Mouse (Mus musculus) embryonic stem cell, embryonic (primary cell): Measurements from ENCODE around the gene Snx13.

ENCODE experiments used
- CTCF ChIA-PET, 4 experiments: fragments of 300-600 bp in 2 of 4; fragments of 350-600 bp in 2 of 4; sonication (Branson Sonifier 250); formaldehyde crosslinking; loops; one replicate each; lab custom pipeline; 2022; ENCODE audit warnings: inconsistent platforms in 2 of 4; lab: Charles Lee
- POLR2A ChIA-PET, 4 experiments: fragments of 300-600 bp in 2 of 4; fragments of 350-600 bp in 2 of 4; sonication (Branson Sonifier 250); formaldehyde crosslinking; loops; one replicate each; lab custom pipeline; 2022; ENCODE audit warnings: antibody characterized with exemption in 4 of 4, inconsistent platforms in 1 of 4; lab: Charles Lee

Gene Snx13

GRCm38 (mm10) chr12:35041964-35042363 lies 5.0 kb upstream of the Snx13 start:
- CTCF ChIA-PET, result no interaction called here
- POLR2A ChIA-PET, result interaction anchor here in 1 of 4 experiments (0.8 kb wide), 1 partner anchor 11 kb away, joined by 4 read pairs; no protein-coding TSS in a partner anchor

- ChIA-PET POLR2A (interaction anchor here in 1 of 4 experiments (0.7 kb wide), 2 partner anchors 10 to 33 kb away, joined by 3 read pairs; no protein-coding TSS in a partner anchor), CTCF (no interaction called here)
Observed at GRCm38 (mm10) chr12:35046310-35046998, 532 bp upstream of the Snx13 start.

GRCm38 (mm10) chr12:35047320-35048225 lies 587 bp downstream of the Snx13 start:
- POLR2A ChIA-PET, result no interaction called here
- CTCF ChIA-PET, result no interaction called here

GRCm38 (mm10) chr12:35048891-35049290 lies 1.9 kb downstream of the Snx13 start:
- CTCF ChIA-PET, result no interaction called here

GRCm38 (mm10) chr12:35050501-35050900 lies 3.5 kb downstream of the Snx13 start:
- POLR2A ChIA-PET, result interaction anchor here in 2 of 4 experiments (0.6 kb wide), 3 partner anchors 75 to 1706 kb away, joined by 3 to 5 read pairs (median 3); no protein-coding TSS in a partner anchor

More at GRCm38 (mm10) chr12:35048891-35049290, 1.9 kb downstream of the Snx13 start:
- POLR2A ChIA-PET, result interaction anchor here in 1 of 4 experiments (0.7 kb wide), 1 partner anchor 13 kb away, joined by 3 read pairs; no protein-coding TSS in a partner anchor

GRCm38 (mm10) chr12:35050964-35051758 lies 4.2 kb downstream of the Snx13 start:
- ChIA-PET POLR2A (interaction anchor here in 2 of 4 experiments (0.6 kb wide), 3 partner anchors 74 to 1705 kb away, joined by 3 to 5 read pairs (median 3); no protein-coding TSS in a partner anchor), CTCF (no interaction called here)

More at GRCm38 (mm10) chr12:35050501-35050900, 3.5 kb downstream of the Snx13 start:
- CTCF ChIA-PET, result no interaction called here

GRCm38 (mm10) chr12:35054420-35054819 lies 7.4 kb downstream of the Snx13 start:
- ChIA-PET CTCF (no interaction called here), POLR2A (no interaction called here)

- CTCF ChIA-PET, result no interaction called here
- POLR2A ChIA-PET, result interaction anchor here in 1 of 4 experiments (1.6 kb wide), 1 partner anchor 9 kb away, joined by 3 read pairs; no protein-coding TSS in a partner anchor
Observed at GRCm38 (mm10) chr12:35055114-35056095, 8.4 kb downstream of the Snx13 start.

- CTCF ChIA-PET, result no interaction called here
- POLR2A ChIA-PET, result no interaction called here
Observed at GRCm38 (mm10) chr12:35063697-35064468, 16.9 kb downstream of the Snx13 start.

- CTCF ChIA-PET, result no interaction called here
- POLR2A ChIA-PET, result interaction anchor here in 2 of 4 experiments (0.8 to 1.1 kb wide), 2 partner anchors 10 to 539 kb away, joined by 5 to 7 read pairs; no protein-coding TSS in a partner anchor
Observed at GRCm38 (mm10) chr12:35067621-35068020, 20.6 kb downstream of the Snx13 start.

GRCm38 (mm10) chr12:35071336-35071735 lies 24.4 kb downstream of the Snx13 start:
- ChIA-PET POLR2A (no interaction called here), CTCF (interaction anchor here in 1 of 4 experiments (1.0 kb wide), 1 partner anchor 111 kb away, joined by 3 read pairs; no protein-coding TSS in a partner anchor)

GRCm38 (mm10) chr12:35072178-35072577 lies 25.2 kb downstream of the Snx13 start:
- ChIA-PET CTCF (interaction anchor here in 3 of 4 experiments (0.6 to 1.0 kb wide), 3 partner anchors 10 to 111 kb away, joined by 3 read pairs; no protein-coding TSS in a partner anchor), POLR2A (no interaction called here)

GRCm38 (mm10) chr12:35075993-35076392 lies 29.0 kb downstream of the Snx13 start:
- CTCF ChIA-PET, result no interaction called here

GRCm38 (mm10) chr12:35123549-35123948 lies 76.6 kb downstream of the Snx13 start:
- POLR2A ChIA-PET, result no interaction called here
- CTCF ChIA-PET, result no interaction called here

More at GRCm38 (mm10) chr12:35075993-35076392, 29.0 kb downstream of the Snx13 start:
- POLR2A ChIA-PET, result no interaction called here

GRCm38 (mm10) chr12:35153186-35153585 lies 106.2 kb downstream of the Snx13 start:
- ChIA-PET CTCF (no interaction called here), POLR2A (no interaction called here)

GRCm38 (mm10) chr12:35154149-35154548 lies 107.2 kb downstream of the Snx13 start:
- CTCF ChIA-PET, result no interaction called here
- POLR2A ChIA-PET, result interaction anchor here in 1 of 4 experiments (0.7 kb wide), 1 partner anchor 216 kb away, joined by 3 read pairs; no protein-coding TSS in a partner anchor
